Comparison of ENCODE assay signal across 16 mouse cellular contexts in the genomic region with DNA sequence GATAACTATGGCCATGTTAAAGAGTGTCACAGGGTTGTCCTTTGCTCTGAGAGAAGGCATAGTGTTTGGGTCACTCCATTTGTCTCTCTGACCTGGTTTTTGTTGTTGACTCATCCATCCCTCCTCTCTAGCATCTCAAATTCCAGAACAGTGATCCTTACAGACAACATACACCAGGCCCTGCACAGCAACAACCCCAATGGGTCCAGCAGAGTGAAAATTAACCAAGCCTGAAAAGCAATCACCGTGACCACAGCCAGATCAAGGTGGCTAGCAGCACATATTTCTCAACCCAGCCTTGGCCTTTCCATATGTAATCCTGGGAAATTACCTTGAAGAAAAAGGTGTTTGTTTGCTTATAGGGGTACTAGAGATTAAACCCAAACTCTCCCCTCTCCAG.
"Had no signal": no experiment of that assay in that cellular context is flagged by ENCODE, and none has a peak within 500 bp of the region (broad histone marks: within the 10 kb centered on the region; RNA-seq: fewer than 3 reads in every experiment).

No protein-coding gene starts in this region.

- H3K4me2 ChIP-seq: limb, embryonic 15.5 days; liver, embryonic 12.5 days; lung, embryonic 14.5 days; midbrain, embryonic 11.5 days; midbrain, embryonic 15.5 days; neural tube, embryonic 12.5 days had no signal

- DNase-seq: layer of hippocampus, adult 9-11 months; layer of hippocampus, postnatal 36 days; lung, embryonic 14.5 days; lung, postnatal 10 days; right cerebral cortex, postnatal 4 days; spleen, adult 18-20 months; thymus, adult 18-20 months; thymus, postnatal 14 days had no signal

- H3K4me1 ChIP-seq: limb, embryonic 15.5 days; liver, embryonic 12.5 days; megakaryocyte, embryonic 14.5 days; midbrain, embryonic 15.5 days; neural tube, embryonic 12.5 days had no signal

- H3K4me3 ChIP-seq: limb, embryonic 15.5 days; liver, embryonic 12.5 days; megakaryocyte, embryonic 14.5 days; midbrain, embryonic 15.5 days; neural tube, embryonic 12.5 days had no signal

- H3K9me3 ChIP-seq: limb, embryonic 15.5 days; liver, embryonic 12.5 days; midbrain, embryonic 15.5 days; neural tube, embryonic 12.5 days had no signal

- H3K36me3 ChIP-seq: limb, embryonic 15.5 days; liver, embryonic 12.5 days; midbrain, embryonic 15.5 days; neural tube, embryonic 12.5 days had no signal

- H3K27me3 ChIP-seq: limb, embryonic 15.5 days; liver, embryonic 12.5 days; megakaryocyte, embryonic 14.5 days; midbrain, embryonic 15.5 days; neural tube, embryonic 12.5 days had no signal

- H3K9ac ChIP-seq: limb, embryonic 15.5 days; liver, embryonic 12.5 days; lung, embryonic 14.5 days; midbrain, embryonic 15.5 days; neural tube, embryonic 12.5 days had no signal

- H3K27ac ChIP-seq: limb, embryonic 15.5 days; liver, embryonic 12.5 days; macrophage; midbrain, embryonic 15.5 days; neural tube, embryonic 12.5 days had no signal

- ATAC-seq: intestine, embryonic 16.5 days; liver, embryonic 12.5 days; midbrain, embryonic 15.5 days had no signal
